Mouse (Mus musculus) midbrain, embryonic 13.5 days (tissue): ENCODE measurements at regions not wholly inside any gene's neighbourhood (a gene's known extent, or its start where the extent isn't known, plus 50 kb on each side); places are given as distances from the start of the nearest gene placed in this dataset.

Source experiments
- ATAC-seq: fragments of 200-750 bp; cut with Nextera tagmentation; 2 replicates; pipeline ENCODE4 v1.8.0; 2017; ENCODE audit warnings: mild to moderate bottlenecking, moderate TSS enrichment, moderate library complexity
- H3K27ac ChIP-seq: fragments of 300-500 bp; sonication (generic); 2 replicates; pipeline ENCODE4 v1.5.1; 2015; ENCODE audit warnings: inconsistent platforms, mild to moderate bottlenecking, moderate library complexity
- H3K27me3 ChIP-seq: fragments of 300-500 bp; sonication (generic); 2 replicates; pipeline ENCODE4 v1.6.1; 2015; ENCODE audit warnings: mild to moderate bottlenecking, inconsistent platforms
- H3K36me3 ChIP-seq: fragments of 300-500 bp; sonication (generic); 2 replicates; pipeline ENCODE4 v1.6.1; 2015; ENCODE audit warnings: mild to moderate bottlenecking, inconsistent platforms
- H3K4me1 ChIP-seq: fragments of 300-500 bp; sonication (generic); replicated peaks from 2 replicates; pipeline ENCODE4 v1.6.1; 2015; ENCODE audit warnings: inconsistent platforms
- H3K4me2 ChIP-seq: fragments of 300-500 bp; sonication (generic); replicated peaks from 2 replicates; pipeline ENCODE4 v1.6.1; 2015; ENCODE audit warnings: moderate library complexity, mild to moderate bottlenecking, inconsistent platforms
- H3K4me3 ChIP-seq: fragments of 300-500 bp; sonication (generic); replicated peaks from 2 replicates; pipeline ENCODE4 v1.5.1; 2015; ENCODE audit warnings: mild to moderate bottlenecking, inconsistent platforms
- H3K9ac ChIP-seq: fragments of 300-500 bp; sonication (generic); replicated peaks from 2 replicates; pipeline ENCODE4 v1.6.1; 2015; ENCODE audit warnings: mild to moderate bottlenecking, inconsistent platforms
- H3K9me3 ChIP-seq: fragments of 300-500 bp; sonication (generic); 2 replicates; pipeline ENCODE4 v1.6.1; 2016; ENCODE audit warnings: mild to moderate bottlenecking, inconsistent platforms
- WGBS: fragments of 180-500 bp; shearing (Covaris S2); methylation state at CpG from one replicate; pipeline ENCODE4 v1.1.7; 2015; 5-methylcytosine and 5-hydroxymethylcytosine counted together

- Histone ChIP-seq H3K4me3 (no peak overlapping the region), H3K9me3 (no peaks in the 10 kb centered on the region), H3K4me1 (no peaks in the 10 kb centered on the region), H3K27me3 (no peaks in the 10 kb centered on the region), H3K36me3 (no peaks in the 10 kb centered on the region), H3K4me2 (no peak overlapping the region), H3K9ac (no peak overlapping the region), H3K27ac (no peak overlapping the region)
- no peak for ATAC-seq
- WGBS = 91% methylated on average over 4 of the region's 4 CpGs
Observed at GRCm38 (mm10) chr6:147726987-147727386, 251.4 kb downstream of the Ccdc91 start.

- Histone ChIP-seq H3K4me3 (no peak overlapping the region), H3K4me1 (no peaks in the 10 kb centered on the region), H3K4me2 (no peak overlapping the region), H3K9ac (no peak overlapping the region), H3K36me3 (no peaks in the 10 kb centered on the region), H3K27ac (no peak overlapping the region), H3K9me3 (no peaks in the 10 kb centered on the region), H3K27me3 (no peaks in the 10 kb centered on the region)
- 68% methylated on average over 6 of the region's 6 CpGs for WGBS
- ATAC-seq = no peak
Observed at GRCm38 (mm10) chr6:147727644-147728533, 252.3 kb downstream of the Ccdc91 start.

GRCm38 (mm10) chr6:147729721-147730120 is 254.1 kb downstream of the Ccdc91 start:
- ATAC-seq = no peak
- no peaks in the 10 kb centered on the region; the same call in 1 of the 2 replicates for H3K9me3 ChIP-seq
- no peak overlapping the region for H3K9ac ChIP-seq
- H3K4me3 ChIP-seq = no peak overlapping the region
- H3K27me3 ChIP-seq = no peaks in the 10 kb centered on the region
- no peaks in the 10 kb centered on the region for H3K36me3 ChIP-seq
- H3K4me2 ChIP-seq = no peak overlapping the region
- no peaks in the 10 kb centered on the region for H3K4me1 ChIP-seq
- no peak overlapping the region for H3K27ac ChIP-seq

- H3K4me2 ChIP-seq = no peak overlapping the region
- WGBS = 94% methylated on average over 5 of the region's 5 CpGs
- no peak for ATAC-seq
Observed at GRCm38 (mm10) chr6:147738621-147739325, 263.1 kb downstream of the Ccdc91 start.

GRCm38 (mm10) chr6:147741446-147741845 is 265.8 kb downstream of the Ccdc91 start:
- H3K4me3 ChIP-seq = no peak overlapping the region
- no peaks in the 10 kb centered on the region for H3K9me3 ChIP-seq
- 82% methylated on average over 7 of the region's 7 CpGs for WGBS
- no peak overlapping the region for H3K4me2 ChIP-seq
- no peak overlapping the region for H3K27ac ChIP-seq
- no peak overlapping the region for H3K9ac ChIP-seq
- no peaks in the 10 kb centered on the region for H3K36me3 ChIP-seq
- no peaks in the 10 kb centered on the region for H3K4me1 ChIP-seq
- no peaks in the 10 kb centered on the region for H3K27me3 ChIP-seq
- ATAC-seq = no peak

More at GRCm38 (mm10) chr6:147738621-147739325, 263.1 kb downstream of the Ccdc91 start:
- no peaks in the 10 kb centered on the region; the same call in 1 of the 2 replicates for H3K9me3 ChIP-seq
- no peak overlapping the region for H3K4me3 ChIP-seq
- H3K4me1 ChIP-seq = no peaks in the 10 kb centered on the region
- no peak overlapping the region for H3K27ac ChIP-seq
- H3K27me3 ChIP-seq = no peaks in the 10 kb centered on the region
- no peaks in the 10 kb centered on the region for H3K36me3 ChIP-seq
- H3K9ac ChIP-seq = no peak overlapping the region

GRCm38 (mm10) chr6:147744081-147744480 is 268.5 kb downstream of the Ccdc91 start:
- no peak for ATAC-seq
- 62% methylated on average over 3 of the region's 3 CpGs for WGBS

GRCm38 (mm10) chr6:147745690-147746089 is 270.1 kb downstream of the Ccdc91 start:
- WGBS = 83% methylated on average over 2 of the region's 2 CpGs
- H3K4me3 ChIP-seq = no peak overlapping the region
- no peaks in the 10 kb centered on the region for H3K36me3 ChIP-seq
- ATAC-seq = no peak
- H3K27ac ChIP-seq = no peak overlapping the region
- H3K4me2 ChIP-seq = no peak overlapping the region
- H3K27me3 ChIP-seq = no peaks in the 10 kb centered on the region
- H3K4me1 ChIP-seq = no peaks in the 10 kb centered on the region
- H3K9me3 ChIP-seq = no peaks in the 10 kb centered on the region
- H3K9ac ChIP-seq = no peak overlapping the region

More at GRCm38 (mm10) chr6:147744081-147744480, 268.5 kb downstream of the Ccdc91 start:
- Histone ChIP-seq H3K27ac (no peak overlapping the region), H3K9ac (no peak overlapping the region), H3K4me1 (no peaks in the 10 kb centered on the region), H3K4me2 (no peak overlapping the region), H3K9me3 (no peaks in the 10 kb centered on the region), H3K4me3 (no peak overlapping the region), H3K36me3 (no peaks in the 10 kb centered on the region), H3K27me3 (no peaks in the 10 kb centered on the region)

- Histone ChIP-seq H3K9me3 (no peaks in the 10 kb centered on the region), H3K27ac (no peak overlapping the region), H3K4me3 (no peak overlapping the region), H3K27me3 (no peaks in the 10 kb centered on the region), H3K36me3 (no peaks in the 10 kb centered on the region), H3K9ac (no peak overlapping the region), H3K4me2 (no peak overlapping the region), H3K4me1 (no peaks in the 10 kb centered on the region)
- no peak for ATAC-seq
Observed at GRCm38 (mm10) chr6:147747945-147748344, 272.3 kb downstream of the Ccdc91 start.

GRCm38 (mm10) chr6:147752301-147752700 is 276.7 kb downstream of the Ccdc91 start:
- WGBS = 76% methylated on average over 2 of the region's 2 CpGs
- no peak for ATAC-seq
- Histone ChIP-seq H3K4me3 (no peak overlapping the region), H3K4me1 (no peaks in the 10 kb centered on the region), H3K27me3 (no peaks in the 10 kb centered on the region), H3K27ac (no peak overlapping the region), H3K4me2 (no peak overlapping the region), H3K36me3 (no peaks in the 10 kb centered on the region), H3K9me3 (no peaks in the 10 kb centered on the region), H3K9ac (no peak overlapping the region)

- WGBS = 94% methylated on average over 2 of the region's 2 CpGs
- no peak for ATAC-seq
- H3K27me3 ChIP-seq = no peaks in the 10 kb centered on the region
Observed at GRCm38 (mm10) chr6:147753828-147754227, 278.2 kb downstream of the Ccdc91 start.

GRCm38 (mm10) chr6:147755750-147756523 is 280.3 kb downstream of the Ccdc91 start:
- Histone ChIP-seq H3K36me3 (no peaks in the 10 kb centered on the region), H3K9me3 (no peaks in the 10 kb centered on the region), H3K27ac (no peak overlapping the region), H3K4me2 (no peak overlapping the region), H3K9ac (no peak overlapping the region), H3K4me1 (no peaks in the 10 kb centered on the region), H3K27me3 (no peaks in the 10 kb centered on the region), H3K4me3 (no peak overlapping the region)
- WGBS = 84% methylated on average over 7 of the region's 7 CpGs
- no peak for ATAC-seq

More at GRCm38 (mm10) chr6:147753828-147754227, 278.2 kb downstream of the Ccdc91 start:
- Histone ChIP-seq H3K27ac (no peak overlapping the region), H3K4me1 (no peaks in the 10 kb centered on the region), H3K4me3 (no peak overlapping the region), H3K9ac (no peak overlapping the region), H3K4me2 (no peak overlapping the region), H3K9me3 (no peaks in the 10 kb centered on the region), H3K36me3 (no peaks in the 10 kb centered on the region)

GRCm38 (mm10) chr6:147759485-147759884 is 283.9 kb downstream of the Ccdc91 start:
- Histone ChIP-seq H3K27me3 (no peaks in the 10 kb centered on the region), H3K27ac (no peak overlapping the region), H3K9me3 (no peaks in the 10 kb centered on the region), H3K4me1 (no peaks in the 10 kb centered on the region), H3K9ac (no peak overlapping the region), H3K4me2 (no peak overlapping the region), H3K36me3 (no peaks in the 10 kb centered on the region), H3K4me3 (no peak overlapping the region)
- no peak for ATAC-seq
- 88% methylated on average over 7 of the region's 7 CpGs for WGBS
